In the genomic region with DNA sequence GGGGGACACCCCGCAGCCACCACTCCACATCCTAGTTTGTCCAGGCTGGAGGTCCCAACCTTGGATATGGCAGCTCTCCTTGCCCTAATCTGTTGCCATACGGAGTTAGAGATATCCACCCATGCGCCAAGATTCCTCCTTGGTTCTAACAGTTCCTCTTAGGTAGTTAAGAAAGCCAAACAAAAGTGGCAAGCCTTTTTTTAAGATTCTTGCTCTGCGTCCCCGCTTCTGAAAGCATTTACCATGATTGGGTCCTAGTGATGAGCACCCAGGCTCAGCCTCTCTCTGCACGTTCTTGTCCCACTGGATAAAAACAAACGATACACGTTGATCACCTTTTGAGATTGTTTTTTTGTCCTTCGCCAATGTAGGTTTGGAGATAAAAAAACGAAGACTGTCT, we compare ENCODE assay signal across 11 mouse cellular contexts. TPM values are rescaled to one million over a fixed set of nuclear protein-coding genes. Genes with fewer than 3 reads are reported as not detected.
DNase-seq lines count a peak whose midpoint lies in the region; ATAC-seq and TF ChIP-seq lines count a peak whose summit lies in the region.
"Had no signal": no experiment of that assay in that cellular context is flagged by ENCODE, and none has a peak within 500 bp of the region (broad histone marks: within the 10 kb centered on the region; RNA-seq: fewer than 3 reads in every experiment).

No protein-coding gene starts in this region.

- H3K9me3 ChIP-seq in kidney, postnatal 0 days (replicated peaks; ENCODE audit: low read length): no peaks in the 10 kb centered on the region
- H3K9me3 ChIP-seq in forebrain, embryonic 10.5 days: no peaks in the 10 kb centered on the region
- no peaks in the 10 kb centered on the region for H3K9me3 ChIP-seq in intestine, embryonic 14.5 days (ENCODE audit: control insufficient read depth, low read length)
- no peaks in the 10 kb centered on the region for H3K9me3 ChIP-seq in midbrain, postnatal 0 days (ENCODE audit: low read length)

- no peak for ATAC-seq in kidney, postnatal 0 days (replicated peaks; ENCODE audit: low FRiP score, low read depth)
- ATAC-seq in intestine, embryonic 14.5 days (replicated peaks; ENCODE audit: low FRiP score, low TSS enrichment, low read depth): no peak
- no peak for ATAC-seq in midbrain, postnatal 0 days (ENCODE audit: low FRiP score)

- TF ChIP-seq CTCF in kidney, postnatal 0 days (IDR thresholded peaks at IDR 0.05; ENCODE audit: low read depth): no peak
- TF ChIP-seq CTCF in midbrain, postnatal 0 days (IDR thresholded peaks at IDR 0.05): no peak

- peak overlapping the region; percentile 46 for H3K4me3 ChIP-seq in kidney, postnatal 0 days (replicated peaks; ENCODE audit: low read depth, low read length)
- H3K4me3 ChIP-seq in forebrain, embryonic 10.5 days: peak overlapping the region; percentile 75
- H3K4me3 ChIP-seq in intestine, embryonic 14.5 days (ENCODE audit: low read depth, low read length): peak overlapping the region; percentile 51
- peak overlapping the region; percentile 48 for H3K4me3 ChIP-seq in midbrain, postnatal 0 days (ENCODE audit: low read depth, low read length)

- peak overlapping the region; percentile 63; the same call in 1 of the 2 replicates for H3K9ac ChIP-seq in kidney, postnatal 0 days (ENCODE audit: low read depth, low read length)
- H3K9ac ChIP-seq in intestine, embryonic 14.5 days (ENCODE audit: low read length): peak overlapping the region; percentile 56
- peak overlapping the region; percentile 67; the same call in 1 of the 2 replicates for H3K9ac ChIP-seq in midbrain, postnatal 0 days (replicated peaks; ENCODE audit: low read length, poor library complexity, severe bottlenecking)

- no peak overlapping the region for H3K27ac ChIP-seq in kidney, postnatal 0 days
- peak overlapping the region; percentile 96 for H3K27ac ChIP-seq in forebrain, embryonic 10.5 days
- H3K27ac ChIP-seq in intestine, embryonic 14.5 days (ENCODE audit: low read depth): no peak overlapping the region
- no peak overlapping the region for H3K27ac ChIP-seq in midbrain, postnatal 0 days (ENCODE audit: low read depth, low read length)
- H3K27ac ChIP-seq: macrophage had no signal

- peaks cover 4% of the 10 kb centered on the region; the same call in 1 of the 2 replicates for H3K4me1 ChIP-seq in kidney, postnatal 0 days (replicated peaks; ENCODE audit: insufficient read depth, low read length)
- peaks cover 66% of the 10 kb centered on the region for H3K4me1 ChIP-seq in forebrain, embryonic 10.5 days
- H3K4me1 ChIP-seq in intestine, embryonic 14.5 days (replicated peaks; ENCODE audit: control insufficient read depth, insufficient read depth, low read length): peaks cover 17% of the 10 kb centered on the region; the same call in 1 of the 2 replicates
- H3K4me1 ChIP-seq in midbrain, postnatal 0 days (ENCODE audit: insufficient read depth, low read length): peaks cover 2% of the 10 kb centered on the region; the same call in 1 of the 2 replicates

- H3K27me3 ChIP-seq in kidney, postnatal 0 days (ENCODE audit: insufficient read depth, low read length): peaks cover 10% of the 10 kb centered on the region; the same call in 1 of the 2 replicates
- peaks cover 29% of the 10 kb centered on the region for H3K27me3 ChIP-seq in forebrain, embryonic 10.5 days (ENCODE audit: poor library complexity, severe bottlenecking)
- H3K27me3 ChIP-seq in intestine, embryonic 14.5 days (replicated peaks; ENCODE audit: control insufficient read depth, insufficient read depth, low read length): peaks cover 27% of the 10 kb centered on the region
- no peaks in the 10 kb centered on the region; the same call in 1 of the 2 replicates for H3K27me3 ChIP-seq in midbrain, postnatal 0 days (ENCODE audit: insufficient read depth, low read length)

- peak overlapping the region; percentile 98 for H3K4me2 ChIP-seq in kidney, postnatal 0 days (ENCODE audit: low read length)
- peak overlapping the region; percentile 93 for H3K4me2 ChIP-seq in intestine, embryonic 14.5 days (ENCODE audit: low read length)
- peak overlapping the region; percentile 79 for H3K4me2 ChIP-seq in midbrain, postnatal 0 days (ENCODE audit: low read depth, low read length, poor library complexity, severe bottlenecking)

- WGBS in kidney, postnatal 0 days: 20% methylated on average over 10 of the region's 10 CpGs
- 1% methylated on average over 10 of the region's 10 CpGs for WGBS in forebrain, embryonic 10.5 days
- 10% methylated on average over 10 of the region's 10 CpGs for WGBS in intestine, embryonic 14.5 days
- 11% methylated on average over 10 of the region's 10 CpGs for WGBS in midbrain, postnatal 0 days

- no peak for DNase-seq in kidney, postnatal 0 days (ENCODE audit: low spot score)
- DNase-seq in kidney, postnatal 14 days: no peak
- DNase-seq in forebrain, embryonic 10.5 days (ENCODE audit: extremely low spot score, low spot score): no peak
- no peak for DNase-seq in intestine, embryonic 14.5 days (ENCODE audit: low spot score)
- DNase-seq in midbrain, postnatal 0 days (ENCODE audit: low spot score): no peak
- DNase-seq in natural killer cell, adult 2 months (ENCODE audit: low spot score in 2 of 2): no peak
- no peak for DNase-seq in adrenal gland, adult 2 months
- no peak for DNase-seq in urinary bladder, postnatal 4 days (ENCODE audit: low spot score in 2 of 2)
- DNase-seq: kidney, postnatal 25 days; thymus, postnatal 36 days had no signal

- no peaks in the 10 kb centered on the region for H3K36me3 ChIP-seq in kidney, postnatal 0 days (ENCODE audit: insufficient read depth, low read length)
- peaks cover 32% of the 10 kb centered on the region for H3K36me3 ChIP-seq in forebrain, embryonic 10.5 days (replicated peaks)
- peaks cover 10% of the 10 kb centered on the region; the same call in 1 of the 2 replicates for H3K36me3 ChIP-seq in intestine, embryonic 14.5 days (ENCODE audit: control insufficient read depth, insufficient read depth, low read length)
- no peaks in the 10 kb centered on the region for H3K36me3 ChIP-seq in midbrain, postnatal 0 days (ENCODE audit: insufficient read depth, low read length)

RNA-seq across cellular contexts. Expression of a gene that starts 1.0 kb away (rescaled TPM):
- polyA plus RNA-seq in kidney, postnatal 0 days (2015; fragmentation: Nextera tagmentation; extraction: Ambion mirVana): 126 and 128 TPM in 2 replicates
- polyA plus RNA-seq in forebrain, embryonic 10.5 days (2016; fragmentation: Nextera tagmentation; extraction: Ambion mirVana): 121 and 132 TPM in 2 replicates
- 102 and 108 TPM in 2 replicates for polyA plus RNA-seq in intestine, embryonic 14.5 days (2014; fragmentation: Nextera tagmentation; extraction: Ambion mirVana)
- total RNA-seq in midbrain, postnatal 0 days (2014; rRNA removed): 30.8 and 70.0 TPM in 2 replicates
- polyA plus RNA-seq in midbrain, postnatal 0 days (2015; fragmentation: Nextera tagmentation; extraction: Ambion mirVana): 32.8 and 34.1 TPM in 2 replicates
- total RNA-seq in adrenal gland, adult 2 months (2021): 1 to 10 TPM; 4.4 to 5.7 TPM
- 6.1 and 8.5 TPM in 2 replicates for polyA plus RNA-seq in adrenal gland, adult 2 months (2012; rRNA removed)
- polyA plus RNA-seq: macrophage had no signal
